Mouse (Mus musculus) megakaryocyte-erythroid progenitor cell, adult 5 weeks (primary cell): ENCODE measurements around the gene Olfr1089. TPM values are rescaled to one million over a fixed set of nuclear protein-coding genes. Genes with fewer than 3 reads are reported as not detected.

ENCODE experiments used
- polyA plus RNA-seq: library from polyadenylated mRNA; stranded (reverse); fragments of >175 nt; gene quantifications from 2 replicates; pipeline ENCODE4 v1.2.3, GENCODE M21; 2012

Olfr1089 gene
- not detected in 2 replicates for polyA plus RNA-seq

DNA sequence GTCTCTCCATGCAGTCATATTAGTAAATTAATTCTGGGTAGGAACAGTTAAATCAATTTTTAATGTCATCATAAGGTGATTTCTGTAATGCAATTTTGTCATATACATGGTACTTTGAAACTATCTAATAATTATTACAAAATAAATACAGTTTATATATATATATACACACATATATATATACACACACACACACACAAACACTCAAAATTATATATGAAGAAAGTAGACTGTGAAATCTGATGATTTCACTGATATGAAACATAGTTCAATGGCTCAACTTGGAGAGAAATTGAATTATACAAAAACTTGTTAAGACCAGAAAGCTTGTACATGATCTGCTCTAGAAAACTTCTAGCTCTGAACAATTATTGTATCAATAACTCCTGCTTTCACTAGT, at the start of gene Olfr1089:
TSS of gene Olfr1089 (minus strand) at position 101 of the 400 bp plus-strand sequence.

GRCm38 (mm10) chr2:86782179-86782578, 48.7 kb upstream of the Olfr1089 start, which contains the start of gene Olfr1093:
Olfr1093 (plus strand) TSS chr2:86782479.

GRCm38 (mm10) chr2:86758893-86759292, 25.4 kb upstream of the Olfr1089 start, which contains the start of gene Olfr1090:
Olfr1090 (minus strand) TSS chr2:86758993.

DNA sequence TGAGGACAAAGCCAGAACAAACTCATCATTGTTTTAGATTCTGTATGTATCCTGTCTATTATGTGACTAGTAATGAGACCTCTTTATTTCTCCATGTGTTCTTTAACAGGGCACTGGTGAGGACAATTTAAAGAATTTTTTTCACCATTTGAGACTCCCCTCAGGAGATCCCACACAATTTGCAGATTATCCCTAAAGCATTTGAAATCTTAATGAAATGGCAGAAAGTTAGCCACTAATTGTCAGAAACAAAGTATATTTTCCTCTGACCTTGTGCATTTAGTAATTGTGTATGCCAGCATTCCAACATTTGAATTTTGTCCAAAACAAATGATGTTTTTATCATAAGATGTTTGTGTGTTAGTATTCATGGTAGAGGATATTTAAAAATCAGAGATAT, 35.2 kb downstream of the Olfr1089 start, which contains the start of gene Olfr1087:
TSS of gene Olfr1087 (minus strand) at position 101 of the 400 bp plus-strand sequence.

Other genes with a start within 250 kb of the Olfr1089 start
- not detected in 2 replicates for gene Olfr228, start 246.3 kb downstream of the Olfr1089 start, polyA plus RNA-seq
- not detected in 2 replicates for gene Olfr1076, start 225.2 kb downstream of the Olfr1089 start, polyA plus RNA-seq
- gene Olfr1079, start 191.2 kb downstream of the Olfr1089 start, polyA plus RNA-seq: not detected in 2 replicates
- not detected in 2 replicates for gene Olfr1080, start 175.5 kb downstream of the Olfr1089 start, polyA plus RNA-seq
- gene Olfr1082, start 134.7 kb downstream of the Olfr1089 start, polyA plus RNA-seq: not detected in 2 replicates
- gene Olfr1084, start 94.0 kb downstream of the Olfr1089 start, polyA plus RNA-seq: not detected in 2 replicates
- gene Olfr1085, start 71.7 kb downstream of the Olfr1089 start, polyA plus RNA-seq: not detected in 2 replicates
- gene Olfr1086, start 53.6 kb downstream of the Olfr1089 start, polyA plus RNA-seq: not detected in 2 replicates
- gene Olfr1087, start 35.3 kb downstream of the Olfr1089 start, polyA plus RNA-seq: not detected in 2 replicates
- gene Olfr1090, start 25.3 kb upstream of the Olfr1089 start, polyA plus RNA-seq: not detected in 2 replicates
- not detected in 2 replicates for gene Olfr1093, start 48.8 kb upstream of the Olfr1089 start, polyA plus RNA-seq
- not detected in 2 replicates for gene Olfr141, start 76.3 kb upstream of the Olfr1089 start, polyA plus RNA-seq
- gene Olfr1094, start 91.0 kb upstream of the Olfr1089 start, polyA plus RNA-seq: not detected in 2 replicates
- gene Olfr1095, start 118.0 kb upstream of the Olfr1089 start, polyA plus RNA-seq: not detected in 2 replicates
- not detected in 2 replicates for gene Gm13723, start 141.1 kb upstream of the Olfr1089 start, polyA plus RNA-seq
- not detected in 2 replicates for gene Olfr1097, start 158.5 kb upstream of the Olfr1089 start, polyA plus RNA-seq
- not detected in 2 replicates for gene Olfr1098, start 190.8 kb upstream of the Olfr1089 start, polyA plus RNA-seq
- gene Olfr1099, start 227.0 kb upstream of the Olfr1089 start, polyA plus RNA-seq: not detected in 2 replicates
- not detected in 2 replicates for gene Olfr1100, start 246.3 kb upstream of the Olfr1089 start, polyA plus RNA-seq